Mouse (Mus musculus): ENCODE measurements around the gene Mtf1.

DNA sequence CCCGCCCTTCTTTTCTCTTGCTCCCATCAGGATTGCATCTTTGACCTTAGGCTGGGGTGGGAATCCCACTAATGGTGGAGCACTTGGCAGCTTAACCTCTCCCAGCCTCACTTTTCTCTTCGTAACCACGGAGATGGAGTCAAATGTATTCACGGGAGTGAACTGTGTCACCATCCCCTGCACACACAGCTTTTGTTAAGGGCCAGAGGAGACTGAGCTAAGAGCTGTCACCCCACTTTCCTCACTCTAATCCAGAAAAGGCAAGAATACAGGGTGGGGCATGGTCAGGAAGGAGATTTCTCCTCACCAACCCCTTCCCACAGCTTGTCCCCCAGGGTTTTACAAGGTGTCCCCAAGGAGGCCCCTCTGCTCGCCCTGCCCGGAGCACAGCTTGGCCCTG lies 91.9 kb downstream of the Mtf1 start:
- TF ChIP-seq POLR2A (IDR thresholded peaks at IDR 0.05; ENCODE audit: low read depth, low read length) (no peak), CTCF (conservative IDR thresholded peaks at IDR 0.05; ENCODE audit: insufficient read depth, insufficient read length, low read depth, low read length) (no peak)
